Mouse (Mus musculus) olfactory bulb, adult 2 months (tissue): Measurements from ENCODE around the gene Sdc3.

Experiments used
- CTCF ChIP-seq: fragments of 200-500 bp; IDR thresholded peaks from 2 replicates; pipeline ENCODE4 v1.5.1; 2012; ENCODE audit warnings: low read depth, mild to moderate bottlenecking, low read length, moderate library complexity; ENCODE audit not compliant: insufficient read depth
- POLR2A ChIP-seq: fragments of 200-500 bp; IDR thresholded peaks from 2 replicates; pipeline ENCODE4 v1.6.1; 2012; ENCODE audit warnings: mild to moderate bottlenecking, low read depth, low read length, moderate library complexity; ENCODE audit not compliant: insufficient read depth

DNA sequence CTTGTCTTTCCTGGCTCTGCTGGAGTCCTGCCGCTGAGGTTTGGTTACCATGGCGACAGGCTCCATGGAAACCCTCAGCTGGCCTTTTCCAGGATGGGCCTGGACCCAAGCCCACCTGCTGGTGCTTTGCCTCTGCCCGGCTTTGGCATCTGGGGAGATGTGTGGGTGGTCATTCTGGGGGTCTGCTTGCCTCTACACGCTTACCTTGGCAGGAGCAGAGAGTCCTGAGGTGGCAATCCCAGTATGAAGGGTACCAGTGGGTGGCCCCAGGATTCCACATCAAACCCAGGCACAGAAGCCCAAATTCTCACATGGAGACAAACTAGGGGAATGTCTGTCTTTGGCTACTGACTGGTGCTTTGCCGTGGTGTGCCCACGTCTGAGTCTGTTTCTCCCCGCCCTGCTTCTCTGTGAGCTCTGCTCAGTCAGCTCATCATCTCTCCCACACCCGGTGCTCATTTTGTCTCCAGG is 73.6 kb downstream of the Sdc3 start:
- TF ChIP-seq POLR2A = no peak
- no peak for TF ChIP-seq CTCF
